Mouse (Mus musculus): ENCODE measurements at regions not wholly inside any gene's neighbourhood (a gene's known extent, or its start where the extent isn't known, plus 50 kb on each side); places are given as distances from the start of the nearest gene placed in this dataset.

DNA sequence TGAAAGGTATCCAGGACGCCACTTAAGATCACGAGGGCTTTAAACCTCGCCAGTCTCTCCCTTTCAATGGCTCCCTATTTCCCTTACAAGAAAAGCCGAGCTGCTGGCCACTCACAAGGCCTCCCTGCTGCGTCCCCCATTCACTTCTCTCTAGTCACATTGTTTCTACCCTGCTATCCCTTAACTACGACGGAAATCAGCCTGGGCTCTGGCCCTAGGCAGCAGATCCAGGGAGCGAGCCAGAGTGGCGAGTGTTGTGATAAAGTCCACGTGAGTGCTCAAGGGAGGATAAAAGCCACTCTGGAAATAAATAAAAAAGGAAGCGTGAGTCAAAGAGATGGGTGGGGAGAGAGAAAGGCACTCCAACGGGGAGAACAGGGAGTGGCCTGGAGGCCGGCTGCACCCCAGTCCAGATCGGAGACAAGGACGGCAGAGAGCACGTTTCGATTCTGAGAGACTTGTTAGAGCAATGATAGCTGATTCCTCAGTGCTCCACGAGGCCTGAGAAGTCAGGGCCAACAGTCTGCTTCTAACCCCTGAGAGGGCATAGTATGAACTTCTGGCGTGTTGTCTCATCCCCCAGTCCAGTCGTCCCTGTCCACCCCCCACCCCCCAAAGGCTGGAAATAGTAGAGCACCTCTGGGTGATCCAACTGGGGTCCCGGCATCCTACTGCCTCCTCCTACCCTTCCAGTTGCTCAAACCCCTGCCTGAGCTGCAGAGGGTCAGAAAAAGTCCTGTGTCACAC is 84.8 kb upstream of the Calm2 start:
- DNase-seq (ENCODE audit: low read depth, low spot score) = no peak

DNA sequence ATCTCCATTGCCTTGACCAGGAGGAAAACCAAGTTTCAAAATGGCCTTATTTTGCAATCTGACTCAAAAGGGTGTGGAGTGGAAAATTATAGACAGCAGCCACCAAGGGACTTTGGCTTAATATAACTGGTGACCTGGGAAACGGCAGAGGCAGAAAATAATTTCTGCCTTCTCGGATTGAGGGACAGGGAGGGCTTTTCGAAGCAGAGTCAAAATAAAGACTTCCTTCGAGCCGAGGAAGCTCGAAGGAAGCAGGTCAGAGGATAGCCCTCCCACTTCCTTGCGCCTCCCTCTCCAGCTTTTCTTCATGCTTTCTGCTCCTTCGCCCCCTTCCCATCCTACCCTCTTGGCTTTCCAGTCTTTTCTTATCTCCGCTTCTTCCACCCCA is 85.4 kb upstream of the Calm2 start:
- no peak for DNase-seq (ENCODE audit: low read depth, low spot score)

DNA sequence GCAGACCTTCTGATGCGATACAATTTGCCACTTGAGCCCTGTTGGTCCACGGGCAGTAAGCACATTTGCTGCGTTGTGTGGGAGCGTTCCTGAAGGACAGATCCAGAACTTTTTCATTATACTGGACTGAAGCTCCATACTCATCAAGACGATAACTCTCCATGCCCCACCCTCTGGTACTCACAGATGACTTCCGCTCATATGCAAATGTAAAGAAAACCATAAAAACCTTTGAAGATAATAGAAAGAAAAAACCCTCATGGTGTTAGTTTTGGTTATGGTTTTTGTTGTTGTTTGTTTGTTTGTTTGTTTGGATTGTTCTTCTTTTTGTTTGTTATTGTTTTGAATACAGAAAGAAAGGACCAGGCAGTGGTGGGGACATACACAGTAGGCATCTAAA is 86.0 kb upstream of the Calm2 start:
- DNase-seq (ENCODE audit: low read depth, low spot score) = peak; percentile 40

DNA sequence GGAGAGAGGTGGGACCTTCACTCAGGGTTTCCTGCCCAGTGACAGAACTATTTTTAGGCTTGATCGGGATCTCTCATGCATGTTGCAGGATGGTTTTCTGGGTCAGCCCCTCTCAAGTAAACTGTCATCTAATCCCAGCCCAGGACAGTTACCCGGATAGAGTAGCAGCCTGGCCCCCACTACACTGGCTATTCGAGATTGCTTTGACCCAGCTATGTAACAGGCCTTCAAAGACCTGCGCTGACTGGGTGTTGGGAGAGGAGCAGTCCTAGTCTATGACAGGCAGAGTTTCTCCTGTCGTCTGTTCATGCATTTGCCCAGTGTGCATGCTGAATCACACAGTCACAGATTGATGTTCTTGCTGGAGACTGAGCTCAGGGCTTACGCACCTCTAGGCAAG is 86.2 kb upstream of the Epcam start:
- DNase-seq (ENCODE audit: low read depth, low spot score) = no peak

DNA sequence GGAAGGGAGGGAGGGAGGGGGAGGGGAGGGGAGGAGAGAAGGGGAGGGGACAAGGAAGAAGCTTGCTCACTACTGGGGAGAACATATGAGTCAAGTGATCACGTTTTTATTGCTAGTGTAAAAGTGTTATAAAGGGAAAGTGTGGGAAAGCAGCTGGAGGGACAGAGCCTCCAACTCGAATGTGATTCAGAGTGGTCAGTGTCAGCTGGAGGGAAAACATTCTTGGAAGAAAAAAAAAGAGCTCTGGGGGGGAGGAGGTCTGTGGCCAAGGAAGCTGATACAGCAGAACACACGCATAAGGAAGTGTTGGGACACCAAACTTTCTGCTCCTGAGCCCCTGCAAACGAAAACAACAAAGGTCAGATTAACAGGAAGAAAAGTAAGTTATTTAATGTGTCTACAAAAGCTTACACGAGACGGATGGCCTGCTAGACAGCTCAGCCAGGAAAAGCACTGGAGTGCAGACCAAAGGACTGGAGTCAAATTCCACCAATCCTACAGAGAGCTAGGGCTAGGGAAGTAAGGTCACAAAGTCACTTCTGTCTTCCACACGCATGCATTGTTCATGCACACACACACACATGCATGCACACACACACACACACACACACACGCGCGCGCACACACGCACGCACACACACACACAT is 85.1 kb upstream of the Epcam start:
- no peak for DNase-seq (ENCODE audit: low read depth, low spot score)

DNA sequence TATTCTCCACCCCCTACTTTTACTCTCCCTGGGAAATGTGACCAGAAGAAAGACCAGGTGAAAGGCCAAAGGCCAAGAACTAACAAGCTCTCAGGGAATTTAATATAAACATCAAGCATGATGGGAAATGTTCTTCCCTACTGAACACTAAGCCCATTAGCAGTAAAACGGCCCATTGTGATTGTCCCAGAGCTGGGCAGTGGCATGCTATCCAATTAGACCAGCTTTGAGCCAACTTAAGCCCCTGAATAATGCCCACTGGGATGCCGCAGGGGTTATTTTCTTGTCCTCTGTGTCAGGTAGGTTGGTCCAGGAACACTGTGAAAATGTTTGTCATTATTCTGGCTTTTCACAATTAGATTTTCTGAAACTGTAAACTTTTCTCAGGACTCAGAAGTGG is 81.2 kb upstream of the Epcam start:
- no peak for DNase-seq (ENCODE audit: low read depth, low spot score)

DNA sequence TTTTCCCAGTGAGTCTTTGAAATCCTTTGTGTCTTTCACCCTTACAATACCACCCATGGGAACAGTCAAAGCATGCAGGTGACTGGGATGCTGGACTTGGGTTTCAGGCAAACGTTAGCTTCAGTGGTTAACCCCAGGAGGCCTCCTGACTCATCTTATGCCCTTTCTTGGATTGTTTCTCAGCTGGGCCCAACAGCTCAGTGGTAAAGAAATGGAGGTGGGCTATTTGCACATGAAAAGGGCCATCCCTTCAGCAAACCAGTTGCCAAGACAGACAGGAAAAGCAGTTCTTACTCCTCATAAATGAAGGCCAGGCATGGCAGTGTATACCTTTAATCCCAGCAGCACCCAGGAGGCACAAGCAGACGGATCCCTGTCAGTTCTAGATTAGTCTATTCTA is 77.4 kb upstream of the Epcam start:
- DNase-seq (ENCODE audit: low read depth, low spot score) = no peak

DNA sequence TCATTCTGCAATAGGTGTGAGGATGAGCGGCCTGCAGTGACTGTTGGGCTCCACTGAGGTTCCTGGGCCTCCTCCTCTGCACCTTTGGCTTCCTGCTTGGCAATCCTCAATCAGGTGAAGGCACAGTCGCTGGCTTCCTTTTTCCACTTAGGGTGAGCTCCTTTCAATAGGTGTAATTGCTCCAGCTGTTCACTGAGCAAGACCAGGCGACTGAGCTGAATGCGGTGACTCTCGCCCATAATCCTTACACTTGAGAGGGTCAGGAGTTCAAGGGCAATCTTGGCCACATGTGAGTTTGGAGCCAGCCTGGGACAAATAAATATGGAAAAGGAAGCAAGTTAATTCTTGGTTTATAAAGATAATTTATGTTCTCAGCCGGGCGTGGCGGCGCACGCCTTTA is 76.1 kb upstream of the Epcam start:
- no peak for DNase-seq (ENCODE audit: low read depth, low spot score)

DNA sequence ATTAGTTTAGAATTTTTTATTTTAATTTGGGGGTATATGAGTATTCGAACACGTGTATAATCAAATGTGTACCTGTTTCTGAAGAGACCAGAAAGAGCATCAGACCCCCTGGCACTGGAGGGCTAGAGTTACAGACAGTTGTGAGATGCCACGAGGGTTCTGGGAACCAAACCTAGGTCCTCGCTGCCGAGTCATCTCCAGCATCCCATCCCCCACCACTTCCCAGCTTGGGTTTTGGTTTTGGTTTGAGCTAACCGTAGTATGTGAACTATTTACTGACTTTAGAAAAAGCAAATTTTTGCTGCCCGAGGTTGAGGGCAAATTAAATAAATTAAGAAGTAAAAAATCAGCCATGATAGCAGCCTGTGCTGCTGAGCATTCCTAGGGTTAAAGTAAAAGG is 74.9 kb upstream of the Epcam start:
- no peak for DNase-seq (ENCODE audit: low read depth, low spot score)

DNA sequence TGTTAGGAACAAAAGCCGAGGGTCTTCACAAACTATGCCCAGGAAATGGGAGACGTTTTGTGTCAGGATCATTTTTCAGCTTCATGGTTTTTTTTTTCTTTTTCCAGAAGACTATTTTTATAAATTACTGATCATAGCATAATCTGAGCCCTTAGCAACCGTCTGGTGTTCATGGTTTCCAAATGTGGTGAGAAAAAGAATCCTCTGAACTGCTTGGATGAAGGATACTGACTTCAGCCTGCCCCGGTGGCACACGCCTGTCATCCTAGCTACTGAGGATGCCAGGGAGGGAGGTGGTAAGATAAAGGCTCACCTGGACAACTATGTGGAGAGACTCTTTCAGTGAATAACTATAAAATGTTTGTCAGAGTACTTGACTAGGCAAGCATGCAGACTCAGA is 72.4 kb upstream of the Epcam start:
- no peak for DNase-seq (ENCODE audit: low read depth, low spot score)

DNA sequence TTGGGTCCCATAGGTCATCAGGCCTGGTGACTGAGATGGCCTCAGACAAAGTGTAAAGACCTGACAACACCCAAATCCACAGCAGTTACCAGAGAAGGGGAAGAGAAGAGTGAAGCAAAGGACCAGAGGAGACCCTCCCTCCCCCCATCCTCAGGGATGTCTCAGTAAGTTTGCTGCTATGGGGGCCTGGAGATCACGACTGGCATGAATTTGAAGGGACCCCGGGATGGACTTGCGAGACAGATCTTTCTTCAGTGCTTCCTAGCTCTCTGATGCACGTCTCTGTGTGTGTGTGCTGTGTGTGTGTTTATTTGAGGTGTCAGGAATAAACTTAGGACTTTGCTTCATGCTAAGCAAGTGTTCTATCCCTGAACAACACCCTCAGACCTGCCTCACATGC is 70.1 kb upstream of the Epcam start:
- DNase-seq (ENCODE audit: low read depth, low spot score) = no peak

DNA sequence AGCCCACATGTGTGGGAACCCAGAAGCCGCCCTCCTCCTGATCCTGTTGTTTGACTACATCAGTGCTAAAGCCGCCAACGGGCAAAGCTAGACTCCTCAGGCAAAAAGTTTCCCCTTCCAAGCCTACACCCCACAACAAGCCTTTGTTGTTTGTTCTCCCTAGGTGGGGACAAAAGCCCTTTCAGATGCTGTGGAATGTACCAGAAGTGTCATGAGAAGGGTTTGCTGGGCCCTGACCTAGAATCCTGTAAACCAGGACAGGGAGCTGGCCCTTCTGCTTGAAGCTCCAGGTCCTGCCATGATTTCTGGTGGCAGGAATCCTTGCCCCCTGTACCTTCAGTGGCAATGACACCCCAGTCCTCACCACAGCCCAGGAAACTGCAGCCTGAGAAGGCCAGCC is 69.5 kb upstream of the Epcam start:
- DNase-seq (ENCODE audit: low read depth, low spot score) = no peak

DNA sequence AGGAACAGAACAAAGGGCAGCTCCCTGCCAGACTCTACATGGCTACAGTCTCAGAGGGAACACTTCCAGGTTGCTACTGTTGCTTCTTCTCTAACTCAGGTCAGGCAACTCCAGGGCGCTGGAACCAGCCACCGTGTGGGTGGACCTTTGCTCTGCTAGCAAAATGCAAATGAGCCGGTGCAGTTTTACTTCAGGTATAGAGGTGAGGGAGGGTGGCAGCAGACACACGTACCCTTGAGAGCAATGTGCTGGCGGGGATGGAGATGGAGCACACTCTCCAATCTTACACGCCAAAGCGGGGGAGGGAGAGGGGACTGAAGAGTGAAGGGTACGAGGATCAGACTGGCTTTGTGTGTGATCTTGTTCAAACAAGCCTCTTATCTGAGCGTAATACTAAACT is 68.8 kb upstream of the Epcam start:
- no peak for DNase-seq (ENCODE audit: low read depth, low spot score)

DNA sequence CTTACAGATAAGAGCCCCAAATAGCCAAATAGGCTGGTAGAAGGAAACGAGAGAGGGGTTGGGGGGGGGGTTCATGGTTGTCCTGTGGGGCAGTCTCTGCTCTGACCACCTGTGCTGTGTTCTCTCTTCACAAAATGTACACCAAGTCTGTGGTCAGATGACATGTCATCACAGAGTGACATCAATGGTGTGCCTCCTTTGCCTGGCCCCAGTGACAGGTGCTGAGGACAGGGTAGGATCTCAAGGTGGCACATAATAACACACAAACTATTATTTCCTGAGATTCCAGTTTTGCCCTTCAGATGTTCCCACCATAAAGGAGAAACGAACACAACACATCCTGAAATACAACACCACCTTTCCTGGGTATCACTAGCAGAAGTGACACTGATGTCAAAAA is 68.3 kb upstream of the Epcam start:
- no peak for DNase-seq (ENCODE audit: low read depth, low spot score)

DNA sequence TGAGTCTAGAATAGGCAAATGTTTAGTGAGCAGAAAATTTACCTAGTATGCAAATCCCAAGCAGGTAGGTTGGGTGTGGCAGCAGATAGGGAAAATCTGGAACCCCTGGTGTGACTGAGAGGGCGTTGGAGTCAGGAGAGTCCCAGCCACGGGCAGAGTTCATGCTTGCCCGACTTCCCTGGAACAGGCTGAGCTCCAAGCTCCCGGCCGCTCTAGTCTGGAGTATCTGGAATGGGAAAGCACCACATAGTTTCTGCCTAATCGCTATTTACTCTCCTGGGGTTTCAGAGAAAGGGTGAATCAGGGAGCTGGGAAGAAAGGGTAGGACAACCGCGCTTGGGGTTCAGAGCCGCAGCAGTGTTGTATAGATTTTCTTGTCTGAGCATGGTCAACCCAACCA is 65.8 kb upstream of the Epcam start:
- DNase-seq (ENCODE audit: low read depth, low spot score) = no peak

DNA sequence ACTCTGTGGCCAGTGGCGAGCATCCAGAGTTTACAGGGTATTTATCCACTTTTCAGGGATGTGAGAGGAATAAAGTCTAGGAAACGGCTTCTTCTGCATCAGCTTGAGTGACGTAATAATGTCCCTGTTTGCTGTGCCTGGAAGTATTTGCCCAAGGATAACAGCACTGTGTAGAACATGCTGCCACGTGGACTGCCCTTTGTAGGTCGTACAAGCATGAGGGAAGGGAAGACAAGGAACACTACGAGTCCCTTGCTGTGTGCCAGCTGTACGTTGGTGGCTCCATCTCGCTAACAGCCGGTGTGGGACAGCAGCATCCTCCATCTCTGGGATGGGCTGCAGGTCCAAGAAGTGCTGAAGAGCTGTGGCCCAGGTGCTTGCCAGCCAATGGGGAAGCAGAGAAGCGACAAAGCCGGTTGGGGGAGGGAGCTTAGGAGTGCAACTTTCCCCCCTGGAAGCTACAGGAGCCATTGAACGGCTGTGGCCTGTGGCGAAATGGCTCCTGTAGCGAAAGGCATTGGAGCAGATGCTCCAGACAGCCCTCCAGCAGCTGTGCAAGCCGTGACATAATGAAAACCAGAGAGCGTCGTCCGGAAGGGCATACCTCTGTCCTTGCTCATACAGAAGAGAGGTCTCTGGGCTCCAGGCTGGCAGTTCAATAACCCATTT is 65.0 kb upstream of the Epcam start:
- DNase-seq (ENCODE audit: low read depth, low spot score) = no peak

DNA sequence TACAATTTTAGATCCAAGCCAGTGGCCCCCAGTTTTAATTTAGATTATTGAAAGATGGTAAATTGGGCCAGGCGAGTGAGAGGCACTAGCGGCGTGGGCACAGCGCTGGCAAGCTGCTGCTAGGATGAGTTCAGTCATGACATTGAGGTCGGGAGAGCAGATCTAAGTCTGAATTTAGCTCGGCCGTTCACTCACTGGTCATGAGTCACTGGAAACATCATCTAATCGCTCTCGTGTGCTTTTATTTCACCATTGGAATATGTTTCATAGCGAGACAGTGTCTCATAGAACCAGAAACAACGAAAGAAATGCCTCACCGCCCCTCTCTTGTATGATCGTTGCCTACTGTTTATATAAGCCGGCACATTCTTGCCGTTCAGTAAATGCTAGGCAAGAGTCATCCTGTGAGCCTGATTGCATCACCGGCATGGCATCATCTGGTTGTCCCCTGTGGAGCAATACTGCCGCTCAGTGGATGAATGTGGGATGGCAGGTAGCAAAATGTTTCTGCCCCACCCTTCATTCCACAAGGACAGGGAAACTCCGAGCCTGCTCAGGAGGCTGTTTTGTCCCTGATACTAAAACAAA is 64.3 kb upstream of the Epcam start:
- DNase-seq (ENCODE audit: low read depth, low spot score) = peak; percentile 84

DNA sequence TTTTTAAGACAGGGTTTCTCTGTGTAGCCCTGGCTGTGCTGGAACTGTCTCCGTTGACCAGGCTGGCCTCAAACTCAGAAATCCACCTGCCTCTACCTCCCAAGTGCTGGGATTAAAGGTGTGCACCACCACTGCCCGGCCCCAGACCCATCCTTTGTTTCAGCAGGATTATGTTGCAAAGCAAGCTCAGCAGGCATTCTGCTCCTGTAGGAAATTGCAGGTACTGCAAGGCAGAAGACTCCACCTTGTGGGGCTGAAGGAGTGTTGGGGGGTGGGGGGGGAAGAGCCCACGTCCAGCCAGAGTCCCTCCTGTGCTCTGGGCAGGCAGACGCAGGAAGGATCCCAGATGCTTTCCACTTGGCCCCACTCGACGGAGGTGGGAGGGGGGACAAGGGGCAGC is 52.2 kb upstream of the Epcam start:
- no peak for DNase-seq (ENCODE audit: low read depth, low spot score)

DNA sequence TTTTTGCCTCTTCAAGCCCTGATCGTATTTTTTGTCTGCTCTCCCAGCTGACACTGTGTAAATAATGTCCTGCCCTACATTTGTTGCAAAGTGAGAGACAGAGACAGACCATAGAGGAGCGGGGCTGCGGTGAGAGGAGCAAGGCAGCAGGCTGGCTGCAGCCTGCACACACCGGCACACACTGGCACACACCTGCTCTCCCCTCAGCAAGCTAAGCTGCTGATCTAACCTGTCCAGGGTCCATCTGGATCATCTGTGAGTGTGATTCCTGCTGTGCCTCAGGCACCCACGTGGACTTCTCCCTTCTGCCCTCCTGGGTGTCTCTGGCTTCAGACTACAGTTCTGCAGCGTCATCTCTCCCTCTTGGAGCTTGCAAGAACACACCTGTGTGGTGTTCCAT is 50.4 kb upstream of the Epcam start:
- no peak for DNase-seq (ENCODE audit: low read depth, low spot score)

Data from A20 (cell line).